27 mouse cellular contexts compared by ENCODE assay signal in the genomic region with DNA sequence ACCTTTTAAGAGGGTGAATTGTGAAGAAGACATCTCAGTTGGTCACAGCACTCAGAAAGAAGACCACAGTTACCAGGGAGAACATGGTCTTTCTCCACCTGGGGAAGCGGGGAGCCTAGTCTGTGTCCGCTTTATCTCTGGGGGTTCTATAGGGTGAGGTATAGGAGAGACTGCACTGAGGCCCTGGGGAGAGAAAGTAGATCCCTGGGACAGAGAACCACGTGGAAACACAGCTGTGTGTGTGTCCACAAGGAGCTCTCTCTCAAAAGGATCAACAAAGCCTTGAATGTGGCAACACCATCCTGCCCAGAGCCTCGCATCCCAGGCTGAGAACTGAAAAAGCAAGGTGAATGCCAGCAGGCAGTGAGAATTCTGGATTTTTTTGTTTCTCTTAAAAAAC. TPM values are rescaled to one million over a fixed set of nuclear protein-coding genes. Genes with fewer than 3 reads are reported as not detected.
DNase-seq lines count a peak whose midpoint lies in the region; ATAC-seq lines count a peak whose summit lies in the region.
"Had no signal": no experiment of that assay in that cellular context is flagged by ENCODE, and none has a peak within 500 bp of the region (broad histone marks: within the 10 kb centered on the region; RNA-seq: fewer than 3 reads in every experiment).

No protein-coding gene starts in this region.

- intact Hi-C loops in heart, postnatal 25 days (cut with DNase I) = no loop called here

- H3K4me2 ChIP-seq in forebrain, embryonic 11.5 days (ENCODE audit: low read depth, low read length, severe bottlenecking) = no peak overlapping the region
- no peak overlapping the region for H3K4me2 ChIP-seq in forebrain, embryonic 12.5 days
- H3K4me2 ChIP-seq: embryonic facial prominence, embryonic 12.5 days; forebrain, embryonic 13.5 days; forebrain, embryonic 15.5 days had no signal

- H3K9me3 ChIP-seq in forebrain, embryonic 11.5 days (ENCODE audit: control insufficient read depth, low read length) = no peaks in the 10 kb centered on the region
- no peaks in the 10 kb centered on the region for H3K9me3 ChIP-seq in forebrain, embryonic 12.5 days
- no peaks in the 10 kb centered on the region for H3K9me3 ChIP-seq in heart, embryonic 10.5 days
- H3K9me3 ChIP-seq: embryonic facial prominence, embryonic 10.5 days; embryonic facial prominence, embryonic 12.5 days; forebrain, embryonic 15.5 days; G1E had no signal

- no peaks in the 10 kb centered on the region for H3K36me3 ChIP-seq in forebrain, embryonic 11.5 days (ENCODE audit: control insufficient read depth, insufficient read depth, low read length)
- H3K36me3 ChIP-seq in forebrain, embryonic 12.5 days (replicated peaks) = no peaks in the 10 kb centered on the region
- no peaks in the 10 kb centered on the region for H3K36me3 ChIP-seq in heart, embryonic 10.5 days
- H3K36me3 ChIP-seq: embryonic facial prominence, embryonic 10.5 days; embryonic facial prominence, embryonic 12.5 days; forebrain, embryonic 15.5 days; G1E had no signal

- no peak overlapping the region for H3K27ac ChIP-seq in forebrain, embryonic 11.5 days (ENCODE audit: low read depth, low read length)
- H3K27ac ChIP-seq in forebrain, embryonic 12.5 days = no peak overlapping the region
- H3K27ac ChIP-seq in heart, embryonic 10.5 days = no peak overlapping the region
- H3K27ac ChIP-seq: embryonic facial prominence, embryonic 10.5 days; embryonic facial prominence, embryonic 12.5 days; forebrain, embryonic 13.5 days; forebrain, embryonic 15.5 days had no signal

- peak; percentile 9 for DNase-seq in forebrain, embryonic 11.5 days (ENCODE audit: low spot score)
- peak; percentile 67 for DNase-seq in heart, embryonic 10.5 days (ENCODE audit: low spot score)
- no peak for DNase-seq in heart, postnatal 25 days (ENCODE audit: low spot score)
- peak; percentile 0 for DNase-seq in urinary bladder, adult 2 months (ENCODE audit: low spot score)
- DNase-seq in urinary bladder, postnatal 4 days (ENCODE audit: low spot score in 2 of 2) = no peak
- DNase-seq: adrenal gland, adult 8-10 months; adrenal gland, postnatal 14 days; adrenal gland, postnatal 36 days; B cell, adult 2 months; cerebellum, adult 11-12 months; cerebellum, adult 2 months; cerebellum, adult 9-10 months; cerebellum, postnatal 10 days; cerebellum, postnatal 25 days; forebrain, postnatal 0 days had no signal

- no peak overlapping the region for H3K4me3 ChIP-seq in forebrain, embryonic 11.5 days (ENCODE audit: low read depth, low read length)
- H3K4me3 ChIP-seq in forebrain, embryonic 12.5 days (replicated peaks) = no peak overlapping the region
- H3K4me3 ChIP-seq in heart, embryonic 10.5 days = no peak overlapping the region
- H3K4me3 ChIP-seq: embryonic facial prominence, embryonic 10.5 days; embryonic facial prominence, embryonic 12.5 days; forebrain, embryonic 13.5 days; forebrain, embryonic 15.5 days had no signal

- no peak overlapping the region for H3K9ac ChIP-seq in forebrain, embryonic 11.5 days (ENCODE audit: low read length)
- no peak overlapping the region for H3K9ac ChIP-seq in forebrain, embryonic 12.5 days
- H3K9ac ChIP-seq: embryonic facial prominence, embryonic 12.5 days; forebrain, embryonic 13.5 days; forebrain, embryonic 15.5 days; forebrain, postnatal 0 days had no signal

- WGBS in forebrain, embryonic 11.5 days = 71% methylated on average over 4 of the region's 4 CpGs
- 70% methylated on average over 4 of the region's 4 CpGs for WGBS in forebrain, embryonic 12.5 days
- 72% methylated on average over 4 of the region's 4 CpGs for WGBS in heart, embryonic 10.5 days

- no peak for ATAC-seq in forebrain, embryonic 11.5 days (replicated peaks; ENCODE audit: low FRiP score)
- no peak for ATAC-seq in forebrain, embryonic 12.5 days (ENCODE audit: low FRiP score)
- ATAC-seq: activated CD4-positive, CD25-positive, alpha-beta regulatory T cell, adult 4 months; CD4-positive, CD25-positive, alpha-beta regulatory T cell, adult 4 months; forebrain, embryonic 13.5 days; forebrain, embryonic 15.5 days; forebrain, postnatal 0 days; Patski had no signal

- no peaks in the 10 kb centered on the region for H3K4me1 ChIP-seq in forebrain, embryonic 11.5 days (replicated peaks; ENCODE audit: control insufficient read depth, insufficient read depth, low read length)
- no peaks in the 10 kb centered on the region for H3K4me1 ChIP-seq in forebrain, embryonic 12.5 days
- no peaks in the 10 kb centered on the region for H3K4me1 ChIP-seq in heart, embryonic 10.5 days
- H3K4me1 ChIP-seq: embryonic facial prominence, embryonic 12.5 days; forebrain, embryonic 13.5 days; forebrain, embryonic 15.5 days had no signal

- H3K27me3 ChIP-seq in forebrain, embryonic 11.5 days (ENCODE audit: control insufficient read depth, insufficient read depth, low read length) = peaks cover 2% of the 10 kb centered on the region; the same call in 1 of the 2 replicates
- peaks cover 6% of the 10 kb centered on the region; the same call in 1 of the 2 replicates for H3K27me3 ChIP-seq in forebrain, embryonic 12.5 days
- peaks cover 19% of the 10 kb centered on the region for H3K27me3 ChIP-seq in heart, embryonic 10.5 days (ENCODE audit: insufficient read depth, poor library complexity, severe bottlenecking)
- H3K27me3 ChIP-seq: embryonic facial prominence, embryonic 12.5 days; forebrain, embryonic 15.5 days had no signal

RNA-seq across cellular contexts. Expression of a gene that starts 9.8 kb away (rescaled TPM):
- polyA plus RNA-seq in forebrain, embryonic 11.5 days (2014; fragmentation: Nextera tagmentation; extraction: Ambion mirVana) = not detected in 2 replicates
- not detected in 2 replicates for polyA plus RNA-seq in forebrain, embryonic 12.5 days (2016; fragmentation: Nextera tagmentation; extraction: Ambion mirVana)
- not detected in 2 replicates for polyA plus RNA-seq in heart, embryonic 10.5 days (2016; fragmentation: Nextera tagmentation; extraction: Ambion mirVana)
- total RNA-seq in heart, postnatal 25 days (2021) = not detected
- polyA plus RNA-seq in urinary bladder, adult 2 months (2012; rRNA removed) = not detected in 2 replicates
- total RNA-seq: adrenal gland, adult 18-20 months; adrenal gland, adult 8-10 months; adrenal gland, postnatal 14 days; adrenal gland, postnatal 36 days; CH12.LX; forebrain, postnatal 0 days; G1E had no signal
- polyA plus RNA-seq: activated CD4-positive, CD25-positive, alpha-beta regulatory T cell, adult 4 months; CD4-positive, CD25-positive, alpha-beta regulatory T cell, adult 4 months; cerebellum, adult 2 months; embryonic facial prominence, embryonic 10.5 days; embryonic facial prominence, embryonic 12.5 days; embryonic facial prominence, embryonic 14.5 days; forebrain, embryonic 13.5 days; forebrain, embryonic 15.5 days; forebrain, postnatal 0 days; G1E; Patski had no signal

RNA-seq across cellular contexts. Expression of a gene that starts 22.4 kb away (rescaled TPM):
- 64.4 and 67.7 TPM in 2 replicates for polyA plus RNA-seq in forebrain, embryonic 11.5 days (2014; fragmentation: Nextera tagmentation; extraction: Ambion mirVana)
- 69.0 and 70.6 TPM in 2 replicates for polyA plus RNA-seq in forebrain, embryonic 12.5 days (2016; fragmentation: Nextera tagmentation; extraction: Ambion mirVana)
- 46.6 and 53.9 TPM in 2 replicates for polyA plus RNA-seq in heart, embryonic 10.5 days (2016; fragmentation: Nextera tagmentation; extraction: Ambion mirVana)
- total RNA-seq in heart, postnatal 25 days (2021) = 10 to 100 TPM; 12.2 to 12.3 TPM
- 54.3 and 59.5 TPM in 2 replicates for polyA plus RNA-seq in urinary bladder, adult 2 months (2012; rRNA removed)
- total RNA-seq: G1E had no signal

RNA-seq across cellular contexts. Expression of a gene that starts 36.4 kb away (rescaled TPM):
- polyA plus RNA-seq in forebrain, embryonic 11.5 days (2014; fragmentation: Nextera tagmentation; extraction: Ambion mirVana) = 0.04 and 0.09 TPM in 2 replicates
- 0.05 TPM in 1 of 2 replicates, not detected in the other for polyA plus RNA-seq in forebrain, embryonic 12.5 days (2016; fragmentation: Nextera tagmentation; extraction: Ambion mirVana)
- not detected in 2 replicates for polyA plus RNA-seq in heart, embryonic 10.5 days (2016; fragmentation: Nextera tagmentation; extraction: Ambion mirVana)
- total RNA-seq in heart, postnatal 25 days (2021) = not detected
- polyA plus RNA-seq in urinary bladder, adult 2 months (2012; rRNA removed) = 0.04 and 0.06 TPM in 2 replicates
- total RNA-seq: G1E had no signal
- polyA plus RNA-seq: activated CD4-positive, CD25-positive, alpha-beta regulatory T cell, adult 4 months; CD4-positive, CD25-positive, alpha-beta regulatory T cell, adult 4 months; embryonic facial prominence, embryonic 10.5 days; embryonic facial prominence, embryonic 14.5 days; G1E; Patski had no signal

RNA-seq across cellular contexts. Expression of a gene that starts 43.8 kb away (rescaled TPM):
- polyA plus RNA-seq in forebrain, embryonic 11.5 days (2014; fragmentation: Nextera tagmentation; extraction: Ambion mirVana) = 14.2 and 15.6 TPM in 2 replicates
- 9.2 and 10.6 TPM in 2 replicates for polyA plus RNA-seq in forebrain, embryonic 12.5 days (2016; fragmentation: Nextera tagmentation; extraction: Ambion mirVana)
- polyA plus RNA-seq in heart, embryonic 10.5 days (2016; fragmentation: Nextera tagmentation; extraction: Ambion mirVana) = 16.8 and 24.1 TPM in 2 replicates
- total RNA-seq in heart, postnatal 25 days (2021) = 1 to 10 TPM; 2.7 to 2.9 TPM
- polyA plus RNA-seq in urinary bladder, adult 2 months (2012; rRNA removed) = 21.5 and 29.1 TPM in 2 replicates
- total RNA-seq: G1E had no signal

Comparison
In these comparisons a context has a peak if more than half of its experiments do, and no peak if none do; other contexts are left out.
1. DNase-seq: peak in forebrain, embryonic 11.5 days (single experiment), heart, embryonic 10.5 days (single experiment) and urinary bladder, adult 2 months (single experiment); none in heart, postnatal 25 days (single experiment) and urinary bladder, postnatal 4 days (0 of 2).